Mouse (Mus musculus): ENCODE measurements around the gene Nosip.
"Not testable (repeated sequence)": the region's sequence is repeated elsewhere in the genome, so short reads cannot be mapped to it uniquely, and the experiment has no call there.

Gene Nosip

DNA sequence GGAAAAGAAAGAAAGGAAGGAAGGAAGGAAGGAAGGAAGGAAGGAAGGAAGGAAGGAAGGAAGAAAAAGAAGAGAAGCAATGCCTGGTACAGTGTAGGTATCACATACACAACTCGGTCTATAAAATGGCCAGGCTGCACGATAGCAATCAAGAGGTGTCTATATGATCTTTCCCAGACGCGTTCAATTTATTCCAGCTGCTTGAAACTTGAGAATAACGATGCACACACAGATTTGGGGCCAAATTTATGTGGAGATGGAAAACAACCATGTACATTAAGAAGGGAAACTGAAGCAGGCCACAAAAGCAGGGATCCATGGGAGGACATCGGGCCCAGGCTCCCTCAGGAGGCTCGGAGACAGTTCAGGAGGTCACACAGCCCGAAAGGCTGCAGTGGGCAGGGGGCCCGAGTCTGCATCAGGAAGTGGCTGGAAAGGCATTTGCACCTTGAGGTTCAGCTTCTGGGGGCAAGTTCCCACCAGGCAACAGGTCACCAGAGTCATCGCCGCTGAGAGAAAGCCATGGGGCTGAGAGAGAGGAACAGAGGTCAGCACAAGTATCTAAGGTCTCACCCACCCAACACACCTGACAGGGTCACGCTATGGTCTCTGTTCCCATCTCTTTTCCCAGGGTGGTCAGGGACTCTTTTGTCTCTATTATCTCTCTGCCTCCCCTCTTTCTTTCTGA, 30.7 kb downstream of the Nosip start:
- no peak for DNase-seq

DNA sequence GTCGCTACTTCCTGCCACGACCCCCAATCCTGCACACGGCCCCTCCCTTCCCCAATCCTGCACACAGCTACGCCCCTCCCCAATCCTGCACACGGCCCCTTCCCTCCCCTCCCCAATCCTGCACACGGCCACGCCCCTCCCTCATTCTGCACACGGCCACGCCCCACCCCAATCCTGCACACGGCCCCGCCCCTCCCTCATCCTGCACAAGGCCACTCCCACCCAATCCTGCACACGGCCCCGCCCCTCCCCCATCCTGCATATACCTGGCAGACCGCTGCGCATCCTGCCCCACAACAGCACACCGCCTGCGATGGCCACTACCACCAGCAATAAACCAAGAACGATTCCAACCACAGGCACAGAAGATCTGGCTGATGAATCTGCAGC, 31.3 kb downstream of the Nosip start:
- DNase-seq = no peak

DNA sequence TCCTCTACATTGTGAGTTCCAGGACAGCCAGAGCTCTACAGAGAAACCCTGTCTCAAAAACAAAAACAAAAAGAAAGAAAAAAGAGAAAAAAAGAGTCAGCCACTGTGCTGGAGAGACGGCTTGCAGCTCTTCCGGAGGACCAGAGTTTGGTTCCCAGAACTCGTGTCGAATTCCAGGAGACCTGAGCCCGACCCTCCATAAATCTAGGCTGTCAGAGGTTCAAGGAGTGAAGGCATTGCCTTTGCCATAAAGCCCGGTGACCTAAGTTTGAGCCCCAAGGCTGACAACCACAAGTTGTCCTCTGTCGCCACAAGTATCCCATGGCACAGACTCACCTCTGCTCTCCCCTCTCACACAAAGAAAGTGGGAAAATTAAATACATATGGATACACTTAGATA, 31.9 kb downstream of the Nosip start:
- no peak for DNase-seq

DNA sequence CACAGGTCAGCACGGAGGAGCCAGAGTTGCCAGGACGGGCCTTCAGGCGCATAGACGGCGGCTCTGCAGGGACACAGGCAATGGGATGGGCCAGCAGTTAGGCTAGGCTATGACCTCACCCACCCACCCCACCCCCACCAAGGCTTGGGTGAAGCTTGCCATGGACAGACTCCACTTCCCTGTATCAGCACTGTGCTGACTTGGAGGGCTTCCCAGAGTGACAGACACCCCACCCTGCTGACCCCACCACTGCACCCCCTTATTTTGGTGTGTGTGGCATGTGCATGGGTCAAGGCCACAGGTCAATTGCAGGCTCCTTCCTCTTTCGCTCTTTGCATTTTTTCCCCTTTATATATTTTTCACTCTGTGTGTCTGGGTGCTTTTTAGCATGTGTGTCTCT, 33.1 kb downstream of the Nosip start:
- DNase-seq = no peak

DNA sequence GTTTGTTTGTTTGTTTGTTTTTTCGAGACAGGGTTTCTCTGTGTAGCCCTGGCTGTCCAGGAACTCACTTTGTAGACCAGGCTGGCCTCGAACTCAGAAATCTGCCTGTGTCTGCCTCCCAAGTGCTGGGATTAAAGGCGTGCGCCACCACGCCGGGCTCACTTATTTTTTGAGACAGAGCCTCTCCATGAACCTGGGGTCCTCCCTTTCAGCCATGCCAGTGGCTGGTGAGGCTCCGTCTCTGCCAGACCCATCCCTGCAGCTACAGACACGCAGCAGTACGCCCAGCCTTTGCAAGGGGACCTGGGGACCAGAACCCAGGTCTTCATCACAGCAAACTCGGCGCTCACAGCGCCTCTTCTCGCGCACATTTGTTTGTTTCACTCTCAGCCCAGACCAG, 33.7 kb downstream of the Nosip start:
- DNase-seq = not testable (repeated sequence)

DNA sequence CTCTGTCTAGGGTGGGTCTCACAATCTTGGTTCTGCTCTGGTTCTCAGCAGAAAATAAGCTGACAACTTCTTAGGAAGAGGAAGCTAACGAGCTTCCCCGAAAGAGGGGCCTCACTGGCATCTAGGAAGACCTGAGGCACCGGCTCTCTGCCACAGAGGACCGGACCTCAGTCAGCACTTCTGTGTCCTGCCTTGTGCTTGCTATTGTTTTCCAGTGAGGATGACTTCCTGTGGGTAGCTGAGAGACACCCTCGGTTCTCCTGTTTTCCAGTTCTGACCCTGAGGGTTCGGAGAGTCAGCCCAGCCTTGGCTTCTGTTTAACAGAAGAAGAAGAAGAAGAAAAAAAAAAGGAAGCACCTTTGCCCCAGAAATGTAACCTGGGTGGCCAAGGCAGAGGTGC, 35.2 kb downstream of the Nosip start:
- DNase-seq = no peak

DNA sequence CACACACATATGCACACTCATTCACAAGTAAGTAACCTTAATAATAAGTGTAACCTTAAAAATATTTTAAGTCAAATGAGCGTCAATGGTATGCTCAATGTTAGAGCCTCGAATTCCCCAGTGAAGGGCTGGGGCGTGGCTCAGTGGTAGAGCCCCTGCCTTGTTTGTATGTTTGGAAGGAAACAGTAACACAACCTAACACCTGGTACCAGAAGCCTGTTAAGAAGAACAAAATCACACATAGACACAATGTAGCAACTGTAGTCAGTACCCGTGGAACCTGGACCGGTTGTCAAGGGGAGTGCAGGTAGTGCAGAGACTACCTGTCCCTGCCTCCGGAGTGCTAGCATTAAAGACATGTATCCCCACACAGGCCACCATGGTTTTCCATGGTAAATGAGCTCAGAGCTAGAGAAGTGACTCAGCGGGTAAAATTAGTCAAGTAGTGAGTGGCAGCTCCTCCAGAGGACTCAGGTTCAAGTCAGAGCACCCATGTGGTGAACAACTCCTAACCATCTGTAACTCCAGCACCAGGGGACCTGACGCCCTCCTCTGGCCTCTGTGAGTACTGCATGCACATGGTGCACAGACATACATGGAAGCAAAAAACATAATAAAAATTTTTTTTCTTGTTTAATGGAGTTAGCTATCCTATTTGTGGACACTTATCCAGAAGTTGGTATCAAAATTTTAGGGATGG, 36.5 kb downstream of the Nosip start:
- no peak for DNase-seq

DNA sequence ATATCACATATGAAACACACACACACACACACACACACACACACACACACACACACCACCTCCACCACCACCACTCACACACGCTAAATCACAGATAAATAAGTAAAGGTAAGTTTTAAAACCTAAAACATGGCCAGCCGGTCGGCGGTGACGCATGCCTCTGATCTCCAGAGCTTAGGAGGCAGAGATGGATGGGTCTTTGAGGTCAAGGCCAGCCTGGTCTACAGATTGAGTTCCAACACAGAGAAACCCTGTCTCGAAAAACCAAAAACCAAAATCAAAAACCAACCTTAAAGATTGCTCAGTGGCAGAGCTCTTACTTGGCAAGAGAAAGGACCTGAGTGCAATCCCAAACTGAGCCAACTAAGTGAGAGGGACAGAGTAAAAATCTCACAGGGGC, 37.8 kb downstream of the Nosip start:
- DNase-seq = no peak

DNA sequence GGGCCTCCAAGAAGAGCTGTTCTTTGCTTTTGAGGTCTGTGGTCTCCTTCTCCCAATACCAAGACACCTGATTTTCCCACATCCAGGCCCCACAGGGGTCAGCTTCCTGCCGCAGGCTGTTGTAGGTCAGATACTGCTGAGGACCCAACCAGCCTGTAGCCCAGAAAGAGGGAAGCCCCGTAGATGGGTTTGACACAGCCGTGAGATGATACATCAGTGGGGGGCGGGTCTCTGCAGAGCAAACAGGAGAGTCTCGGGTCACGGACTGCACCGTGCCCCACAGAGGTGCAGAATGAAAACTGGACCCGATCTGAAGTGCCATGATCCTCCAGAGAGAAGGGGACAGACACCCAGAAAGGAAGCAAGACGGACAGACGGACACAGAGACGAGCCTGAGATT, 40.2 kb downstream of the Nosip start:
- DNase-seq = no peak

DNA sequence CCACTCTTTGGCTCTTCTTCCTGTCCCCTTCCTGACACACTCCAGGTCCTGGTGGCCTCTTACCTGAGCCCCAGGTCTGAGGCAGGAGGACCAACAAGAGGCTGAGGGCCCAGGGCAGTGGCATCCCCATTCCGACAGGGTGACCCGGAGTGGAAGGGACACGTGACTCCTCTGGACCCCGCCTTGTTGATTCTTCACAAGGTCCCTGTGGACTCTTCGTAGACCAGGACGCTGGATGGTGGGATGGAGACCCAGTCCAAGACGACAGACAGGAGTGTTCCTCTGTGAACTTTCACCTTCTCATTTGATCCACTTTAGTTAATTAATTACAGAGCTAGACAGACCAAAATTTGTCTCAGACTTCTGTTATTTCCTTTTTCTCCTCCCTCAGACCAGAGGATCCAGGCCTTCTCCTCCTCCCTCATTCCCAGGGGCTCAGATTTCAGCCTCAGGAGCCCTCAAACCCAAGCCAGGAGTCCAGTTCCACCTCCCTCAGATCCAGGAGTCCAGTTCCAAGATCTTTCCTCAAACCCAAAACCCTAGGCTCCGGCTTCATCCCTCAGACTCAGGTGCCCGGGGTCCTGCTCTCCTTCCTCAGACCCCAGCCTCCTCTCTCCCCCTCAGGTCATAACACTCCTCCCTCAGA, 40.8 kb downstream of the Nosip start:
- no peak for DNase-seq

DNA sequence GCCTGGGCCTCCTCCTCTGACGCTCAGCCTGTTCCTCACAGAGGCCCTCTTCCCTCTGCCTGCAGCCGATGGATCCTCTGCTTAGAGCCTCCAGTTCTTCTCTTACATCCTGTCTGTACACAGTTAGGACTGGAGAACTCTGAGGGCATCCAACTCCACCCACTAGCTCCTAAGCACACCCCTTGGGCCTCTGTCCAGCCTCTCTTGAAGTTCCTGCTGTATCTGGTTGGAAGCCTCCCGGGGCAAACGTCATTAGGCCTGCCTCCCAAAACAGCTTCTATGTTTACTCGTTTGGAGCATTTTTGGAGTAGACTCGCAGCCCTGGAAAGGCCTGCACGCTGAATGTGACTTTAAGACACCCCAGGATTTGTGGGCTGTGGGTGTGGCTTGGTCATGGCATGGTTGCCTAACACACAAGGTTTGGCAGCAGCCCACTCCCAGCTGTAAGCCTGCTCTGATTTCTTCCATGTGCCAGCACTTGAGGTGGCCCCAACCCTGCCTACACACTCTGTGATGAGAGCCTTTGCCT, 41.5 kb downstream of the Nosip start, which contains the start of gene Fcgrt:
TSS of gene Fcgrt (minus strand) at position 200 of the 529 bp plus-strand sequence.
- peak; percentile 30 to 46 for DNase-seq

DNA sequence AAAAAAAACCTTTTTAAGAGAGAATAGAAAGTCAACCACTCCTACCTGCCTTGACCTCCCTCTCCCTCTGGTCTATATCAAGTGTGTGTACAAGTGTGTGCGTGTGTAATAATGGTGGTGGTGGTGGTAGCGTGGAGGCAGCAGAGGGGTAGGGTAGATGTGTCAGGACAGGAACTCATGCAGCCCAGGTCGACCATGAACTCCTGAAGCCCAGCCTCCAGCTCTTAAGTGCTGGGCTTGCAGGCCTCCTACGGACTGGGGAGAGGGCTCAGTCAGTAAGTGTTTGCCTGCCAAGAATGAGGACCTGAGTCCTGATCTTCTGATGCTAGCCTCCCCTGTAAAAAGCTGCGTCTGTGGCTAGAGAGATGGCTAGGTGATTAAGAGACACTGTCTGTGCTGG, 42.7 kb downstream of the Nosip start:
- DNase-seq = no peak

DNA sequence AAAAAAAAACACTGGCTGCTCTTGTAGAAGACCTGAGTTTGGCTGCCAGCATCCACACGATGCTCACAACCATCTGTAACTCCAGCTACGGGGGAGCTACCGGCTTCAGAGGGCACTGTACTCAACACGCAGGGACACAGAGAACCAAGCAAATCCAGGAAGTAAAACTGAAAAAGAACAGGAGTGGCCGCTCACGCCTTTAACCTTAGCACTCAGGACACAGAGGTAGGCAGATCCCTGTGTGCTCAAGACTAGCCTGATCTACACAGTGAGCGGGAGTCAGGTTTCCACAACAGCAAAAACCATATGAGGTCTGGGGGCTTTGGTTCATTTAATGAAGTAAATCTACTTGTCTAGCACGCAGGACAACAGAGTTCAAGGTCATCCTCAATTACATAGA, 43.3 kb downstream of the Nosip start:
- DNase-seq = no peak

DNA sequence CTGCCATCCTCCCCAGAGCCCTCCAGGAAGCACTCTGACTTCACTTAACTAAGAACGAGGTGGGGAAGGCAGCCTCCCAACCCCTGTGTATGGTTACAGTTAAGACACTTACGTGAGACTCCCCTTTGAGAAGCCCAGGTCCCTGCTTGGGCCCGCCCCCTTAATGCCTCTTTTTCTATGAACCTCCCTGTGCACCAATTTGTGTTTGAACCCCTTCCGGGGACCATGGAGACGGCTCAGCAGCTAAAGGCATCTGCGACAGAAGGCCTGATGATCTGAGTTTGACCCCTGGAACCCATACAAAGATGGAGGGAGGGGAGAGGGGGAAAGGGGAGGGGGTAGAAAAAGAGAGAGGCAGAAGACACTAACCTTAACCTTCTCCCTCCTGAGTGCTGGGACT, 44.2 kb downstream of the Nosip start:
- no peak for DNase-seq

DNA sequence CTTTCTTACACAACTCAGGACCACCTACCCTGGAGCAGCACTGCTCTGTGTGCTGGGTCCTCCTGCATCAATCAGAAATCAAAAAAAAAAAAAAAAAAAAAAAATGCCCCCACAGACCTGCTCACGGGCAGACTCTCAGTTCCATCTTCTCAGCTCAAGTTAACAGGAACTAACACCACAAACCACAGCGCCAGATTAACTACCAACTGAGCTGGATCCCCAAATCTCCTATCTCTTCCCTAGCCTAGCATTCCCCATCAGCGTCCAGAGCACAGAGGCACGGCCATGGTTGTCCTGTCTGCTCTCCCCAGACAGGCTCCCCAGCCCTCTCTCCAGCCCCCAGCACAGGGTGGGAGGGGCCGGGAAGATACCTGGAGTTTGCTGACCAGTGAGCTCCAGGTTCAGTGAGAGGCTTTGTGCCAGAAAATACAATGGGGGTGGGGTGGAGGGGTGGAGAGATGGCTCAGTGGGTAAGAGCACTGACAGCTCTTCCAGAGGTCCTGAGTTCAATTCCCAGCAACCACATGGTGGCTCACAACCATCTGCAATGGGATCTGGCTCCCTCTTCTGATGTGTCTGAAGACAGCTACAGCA, 44.9 kb downstream of the Nosip start:
- no peak for DNase-seq

DNA sequence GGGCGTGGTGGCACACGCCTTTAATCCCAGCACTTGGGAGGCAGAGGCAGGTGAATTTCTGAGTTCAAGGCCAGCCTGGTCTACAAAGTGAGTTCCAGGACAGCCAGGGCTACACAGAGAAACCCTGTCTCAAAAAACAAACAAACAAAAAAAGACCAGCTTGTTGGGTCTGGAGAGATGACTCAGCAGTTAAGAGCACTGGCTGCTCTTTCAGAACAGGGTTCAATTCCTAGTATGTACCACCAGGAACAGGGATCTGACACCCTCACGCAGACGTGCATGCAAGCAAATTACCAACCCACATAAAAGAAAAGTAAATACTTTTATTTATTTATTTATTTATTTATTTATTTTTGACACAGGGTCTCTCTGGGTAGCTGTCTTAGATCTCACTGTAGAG, 47.9 kb downstream of the Nosip start:
- DNase-seq = not testable (repeated sequence)

DNA sequence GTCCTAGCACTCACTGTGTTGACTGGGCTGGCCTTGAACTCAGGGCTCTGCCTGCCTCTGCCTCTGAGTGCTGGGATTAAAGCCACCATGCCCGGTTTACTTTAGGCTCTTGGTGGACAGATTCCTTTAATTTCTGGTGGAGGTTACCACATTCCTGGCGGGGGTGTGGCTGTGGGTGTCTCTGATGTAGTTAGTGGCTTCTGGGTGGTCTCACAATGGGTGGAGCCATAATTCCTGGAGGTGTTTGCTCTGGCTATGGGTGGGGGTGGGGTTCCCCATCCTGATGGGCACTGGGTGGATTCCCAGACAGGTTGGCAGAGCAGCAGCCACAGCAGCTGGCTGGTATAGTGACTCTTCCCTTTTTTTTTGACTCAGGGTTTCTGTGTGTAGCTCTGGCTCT, 49.7 kb downstream of the Nosip start:
- no peak for DNase-seq

DNA sequence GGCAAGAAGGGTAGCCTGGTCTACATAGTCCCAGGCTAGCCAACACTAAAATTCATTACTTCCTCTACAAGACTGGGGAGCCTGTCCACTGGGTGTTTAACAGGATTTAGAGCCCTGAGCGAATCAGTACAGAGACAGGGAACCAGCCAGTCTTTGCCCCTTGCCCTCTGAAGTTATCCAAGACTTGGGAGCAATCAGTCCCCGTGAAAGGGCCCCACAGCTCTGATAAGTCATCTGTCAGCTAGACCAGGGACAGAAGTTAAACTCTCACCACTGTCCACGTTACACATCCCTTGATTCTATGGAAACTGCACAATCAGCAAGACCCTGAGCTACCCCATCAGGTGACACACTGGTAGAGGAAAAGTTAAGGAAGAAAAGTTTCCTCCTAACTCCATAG, 50.3 kb downstream of the Nosip start:
- no peak for DNase-seq

DNA sequence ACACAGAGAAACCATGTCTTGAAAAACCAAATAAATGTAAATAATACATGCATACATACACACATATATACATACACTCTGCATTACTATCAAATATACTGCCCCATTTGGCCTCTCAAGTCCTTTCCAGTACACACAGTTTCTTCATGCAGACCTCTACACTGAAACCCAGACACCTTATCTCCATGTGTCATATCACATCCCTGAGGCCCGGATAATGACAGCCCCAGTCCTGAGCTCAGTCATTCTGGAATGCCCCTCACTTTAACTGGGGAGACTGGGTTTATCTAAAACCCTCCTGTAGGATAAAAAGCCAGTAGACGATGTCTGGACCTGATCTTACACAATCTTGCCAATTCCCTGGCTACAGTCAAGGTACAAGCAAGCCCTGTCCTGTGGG, 51.2 kb downstream of the Nosip start:
- DNase-seq = no peak

DNA sequence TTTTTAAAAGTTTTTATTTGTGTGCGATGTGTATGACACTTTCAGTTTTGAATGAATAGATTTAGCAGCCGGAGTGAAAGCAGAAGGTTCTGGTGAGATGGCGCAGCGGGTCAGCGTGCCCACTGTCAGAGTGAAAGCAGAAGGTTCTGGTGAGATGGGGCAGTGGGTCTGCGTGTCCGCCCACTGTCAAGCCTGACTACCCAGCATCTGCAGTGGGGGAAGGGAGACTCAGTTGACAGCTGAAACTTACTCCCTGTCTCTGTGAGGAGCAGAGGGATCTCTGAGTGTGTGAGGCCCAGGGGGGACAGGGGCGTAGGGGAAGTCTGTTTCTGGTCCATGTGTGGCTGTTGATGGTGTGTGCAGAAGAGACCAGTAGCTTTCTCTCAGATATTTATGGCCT, 55.3 kb downstream of the Nosip start:
- DNase-seq = no peak

DNA sequence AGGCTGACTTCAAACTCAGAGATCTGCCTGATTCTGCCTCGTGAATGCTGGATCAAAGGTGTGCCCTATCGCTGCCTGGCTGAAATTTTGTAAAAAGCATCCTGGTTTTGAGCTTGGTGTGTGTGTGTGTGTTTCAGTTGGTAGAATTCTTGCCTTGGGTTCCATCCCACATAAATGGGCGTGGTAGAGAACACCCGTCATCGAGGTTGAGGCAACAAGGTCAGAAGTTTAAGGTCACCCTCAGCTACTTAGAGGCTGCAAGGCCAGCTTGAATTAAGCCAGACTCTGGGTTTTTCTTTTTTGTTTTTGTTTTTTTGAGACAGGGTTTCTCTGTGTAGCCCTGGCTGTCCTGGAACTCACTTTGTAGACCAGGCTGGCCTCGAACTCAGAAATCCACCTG, 56.1 kb downstream of the Nosip start:
- DNase-seq = no peak

DNA sequence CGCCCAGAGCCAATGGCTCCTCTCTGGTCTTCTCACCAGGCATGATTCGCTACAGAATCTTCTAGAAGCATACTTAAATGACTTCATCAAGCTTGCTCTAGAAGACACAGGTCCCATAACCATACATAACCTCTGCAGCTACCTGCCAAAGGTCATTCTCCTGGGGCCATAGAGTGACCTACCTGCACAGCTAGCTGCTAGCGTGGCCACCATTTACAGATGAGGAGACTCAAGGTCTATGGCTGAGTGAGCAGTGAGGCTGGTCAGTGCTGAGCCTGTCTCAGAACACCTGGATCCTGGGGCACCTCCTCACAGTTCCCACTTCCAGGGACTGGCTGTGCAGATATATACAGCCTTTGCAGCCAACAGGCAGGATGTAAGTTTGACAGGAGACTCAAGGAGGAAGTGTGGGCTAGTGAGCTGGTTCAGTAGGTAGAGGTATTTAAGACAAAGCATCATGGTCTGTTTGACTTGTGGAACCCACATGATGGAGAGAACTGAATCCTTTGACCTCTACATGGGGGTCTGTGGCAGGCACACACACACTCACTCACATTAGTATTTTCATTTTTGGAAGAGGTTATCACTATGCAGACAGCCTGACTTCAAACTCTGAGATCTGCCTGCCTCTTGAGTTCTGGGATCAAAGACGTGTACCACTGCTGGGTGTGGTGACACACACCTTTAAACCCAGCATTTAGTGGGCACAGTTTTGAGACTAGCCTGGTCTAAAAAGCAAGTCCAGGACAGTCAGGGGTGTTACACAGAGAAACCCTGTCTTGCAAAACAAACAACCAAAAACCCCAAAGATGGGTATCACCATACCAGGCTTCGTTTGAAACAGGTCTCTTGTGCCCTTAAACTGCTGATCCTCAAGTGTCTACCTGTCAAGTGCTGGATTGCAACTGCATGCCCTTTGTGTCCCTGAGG, 57.8 kb downstream of the Nosip start:
- no peak for DNase-seq

DNA sequence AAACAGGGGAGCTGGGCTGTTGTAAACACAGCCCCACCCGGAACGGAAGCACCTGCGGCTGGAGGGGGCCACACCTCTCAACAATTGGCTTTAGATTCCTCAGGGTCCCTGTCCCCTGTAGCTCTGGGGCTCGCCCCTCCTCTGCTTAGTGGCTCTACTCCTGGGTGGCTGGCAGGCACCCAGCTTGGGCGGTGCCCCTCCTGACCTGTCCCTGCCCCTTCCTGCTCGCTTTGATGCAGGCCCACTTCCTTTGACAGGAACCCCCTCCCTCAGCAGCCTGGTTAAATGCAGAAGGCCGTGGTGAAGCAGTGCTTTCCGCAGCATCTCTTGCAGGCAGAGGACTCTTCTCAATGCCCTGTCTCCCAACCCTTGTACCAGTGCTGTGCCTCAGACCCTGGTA, 59.2 kb downstream of the Nosip start:
- DNase-seq = no peak
